Mouse (Mus musculus): Measurements from ENCODE around the gene Mt1. TPM values are rescaled to one million over a fixed set of nuclear protein-coding genes. Genes with fewer than 3 reads are reported as not detected.
A peak's percentile ranks its signal among the peaks of the same experiment; 100 is the strongest.

Mt1 gene
- polyA plus RNA-seq, 1 experiment: 1,753 TPM

DNA sequence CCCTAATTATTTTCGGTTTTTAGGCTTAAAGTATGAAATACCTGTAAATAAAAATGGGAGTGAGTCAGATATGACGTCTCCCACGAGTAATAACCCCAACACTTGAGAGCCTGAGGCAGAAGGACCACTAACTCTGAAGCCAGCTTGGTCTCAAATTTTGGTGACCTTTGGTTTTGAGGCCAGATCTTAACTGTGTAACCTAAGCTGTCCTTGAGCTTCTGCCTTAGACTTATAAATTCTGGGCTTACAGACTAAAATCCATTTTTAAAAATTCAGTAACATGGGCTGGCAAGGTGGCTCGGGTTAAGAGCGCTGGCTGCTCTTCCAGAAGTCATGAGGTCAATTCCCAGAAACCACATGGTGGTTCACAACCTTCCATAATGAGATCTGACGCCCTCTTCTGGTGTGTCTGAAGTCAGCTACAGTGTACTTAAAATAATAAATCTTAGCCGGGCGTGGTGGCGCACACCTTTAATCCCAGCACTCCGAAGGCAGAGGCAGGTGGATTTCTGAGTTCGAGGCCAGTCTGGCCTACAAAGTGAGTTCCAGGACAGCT, 5.0 kb upstream of the Mt1 start:
- peaks cover 23% of the 10 kb centered on the region for H3K4me1 ChIP-seq (ENCODE audit: control insufficient read depth, insufficient read depth, low read length)
- TF ChIP-seq POLR2A (IDR thresholded peaks at IDR 0.05; ENCODE audit: control insufficient read depth, low read depth, low read length): no peak
- no peak for TF ChIP-seq CTCF (IDR thresholded peaks at IDR 0.05; ENCODE audit: control insufficient read depth, insufficient read depth, insufficient replicate concordance, low read depth, low read length)
- H3K27ac ChIP-seq (ENCODE audit: control insufficient read depth, insufficient read depth, low read depth, low read length): no peak overlapping the region
- H3K27me3 ChIP-seq (ENCODE audit: control insufficient read depth, insufficient read depth, low read length): no peaks in the 10 kb centered on the region
- no peak overlapping the region; the same call in 1 of the 2 replicates for H3K4me3 ChIP-seq (ENCODE audit: control insufficient read depth, low read depth, low read length)
- no peaks in the 10 kb centered on the region for H3K36me3 ChIP-seq (ENCODE audit: control insufficient read depth, insufficient read depth, low read length)

DNA sequence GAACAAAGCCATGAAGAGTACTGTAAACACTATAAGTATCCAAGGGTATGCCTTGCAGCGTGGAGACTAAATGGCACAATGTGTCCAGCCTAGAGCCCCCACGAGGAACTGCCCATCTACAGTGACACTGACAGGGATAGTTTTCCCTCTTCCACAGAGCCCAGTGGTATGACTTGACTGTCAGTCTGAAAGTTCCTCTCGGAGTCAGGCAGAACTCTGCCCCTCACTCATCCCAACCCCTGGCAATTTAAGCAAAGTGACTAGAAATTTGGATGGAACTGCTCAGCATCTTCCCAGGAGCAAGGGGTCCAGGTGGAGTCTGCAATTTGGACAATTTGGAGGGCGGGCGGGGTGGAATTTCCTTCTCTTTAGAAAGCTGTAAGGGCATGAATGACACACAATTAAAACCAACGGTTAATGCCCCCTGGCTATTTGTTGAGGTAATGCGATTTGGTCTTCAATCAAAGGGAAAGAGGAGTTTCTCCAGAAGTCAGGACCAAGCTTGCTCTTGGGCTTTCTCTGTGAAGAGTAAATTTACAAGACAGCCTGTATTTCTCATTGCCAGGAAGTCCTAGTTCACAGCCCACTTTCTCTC, 4.2 kb upstream of the Mt1 start:
- Histone ChIP-seq H3K27ac (ENCODE audit: control insufficient read depth, insufficient read depth, low read depth, low read length) (no peak overlapping the region), H3K4me3 (ENCODE audit: control insufficient read depth, low read depth, low read length) (no peak overlapping the region), H3K36me3 (ENCODE audit: control insufficient read depth, insufficient read depth, low read length) (no peaks in the 10 kb centered on the region; the same call in 1 of the 2 replicates), H3K4me1 (ENCODE audit: control insufficient read depth, insufficient read depth, low read length) (peaks cover 25% of the 10 kb centered on the region), H3K27me3 (ENCODE audit: control insufficient read depth, insufficient read depth, low read length) (no peaks in the 10 kb centered on the region)
- TF ChIP-seq POLR2A (IDR thresholded peaks at IDR 0.05; ENCODE audit: control insufficient read depth, low read depth, low read length): no peak

DNA sequence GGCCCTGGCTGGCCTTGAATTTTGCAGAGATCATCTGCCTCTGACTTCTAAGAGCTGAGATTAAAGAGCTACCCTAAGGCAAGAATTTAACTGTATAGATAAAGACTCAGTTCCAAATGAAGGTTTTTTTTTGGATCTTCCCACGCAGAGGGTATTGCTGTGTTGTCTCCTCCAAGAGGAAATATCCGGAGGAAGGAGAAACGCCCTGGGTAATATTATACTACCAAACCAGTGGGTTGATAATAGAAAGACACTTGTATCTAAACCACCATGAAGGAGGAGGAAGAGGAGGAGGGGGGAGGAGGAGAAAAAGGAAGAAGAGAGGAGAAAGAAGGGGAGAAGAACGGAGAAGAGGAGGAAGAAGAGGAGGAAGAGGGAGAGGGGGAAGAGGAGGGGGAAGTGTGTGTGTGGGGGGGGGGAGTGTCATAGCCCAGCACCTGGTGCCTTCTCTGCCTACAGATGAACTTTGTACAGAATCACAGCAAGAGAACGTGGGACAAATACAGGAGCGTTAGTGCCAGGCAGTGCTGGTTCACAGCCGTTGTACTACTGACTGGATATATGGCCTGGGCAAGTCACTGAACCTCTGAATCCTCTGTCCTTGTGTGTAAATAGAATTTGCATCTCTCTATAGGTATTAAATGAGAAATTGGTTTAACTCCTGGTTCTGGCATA, 1.0 kb upstream of the Mt1 start:
- Histone ChIP-seq H3K4me1 (ENCODE audit: control insufficient read depth, insufficient read depth, low read length) (peaks cover 19% of the 10 kb centered on the region), H3K27ac (ENCODE audit: control insufficient read depth, insufficient read depth, low read depth, low read length) (peak overlapping the region; percentile 97), H3K36me3 (ENCODE audit: control insufficient read depth, insufficient read depth, low read length) (no peaks in the 10 kb centered on the region; the same call in 1 of the 2 replicates), H3K4me3 (ENCODE audit: control insufficient read depth, low read depth, low read length) (no peak overlapping the region), H3K27me3 (ENCODE audit: control insufficient read depth, insufficient read depth, low read length) (no peaks in the 10 kb centered on the region)
- TF ChIP-seq POLR2A (IDR thresholded peaks at IDR 0.05; ENCODE audit: control insufficient read depth, low read depth, low read length) (no peak), CTCF (IDR thresholded peaks at IDR 0.05; ENCODE audit: control insufficient read depth, insufficient read depth, insufficient replicate concordance, low read depth, low read length) (no peak)

DNA sequence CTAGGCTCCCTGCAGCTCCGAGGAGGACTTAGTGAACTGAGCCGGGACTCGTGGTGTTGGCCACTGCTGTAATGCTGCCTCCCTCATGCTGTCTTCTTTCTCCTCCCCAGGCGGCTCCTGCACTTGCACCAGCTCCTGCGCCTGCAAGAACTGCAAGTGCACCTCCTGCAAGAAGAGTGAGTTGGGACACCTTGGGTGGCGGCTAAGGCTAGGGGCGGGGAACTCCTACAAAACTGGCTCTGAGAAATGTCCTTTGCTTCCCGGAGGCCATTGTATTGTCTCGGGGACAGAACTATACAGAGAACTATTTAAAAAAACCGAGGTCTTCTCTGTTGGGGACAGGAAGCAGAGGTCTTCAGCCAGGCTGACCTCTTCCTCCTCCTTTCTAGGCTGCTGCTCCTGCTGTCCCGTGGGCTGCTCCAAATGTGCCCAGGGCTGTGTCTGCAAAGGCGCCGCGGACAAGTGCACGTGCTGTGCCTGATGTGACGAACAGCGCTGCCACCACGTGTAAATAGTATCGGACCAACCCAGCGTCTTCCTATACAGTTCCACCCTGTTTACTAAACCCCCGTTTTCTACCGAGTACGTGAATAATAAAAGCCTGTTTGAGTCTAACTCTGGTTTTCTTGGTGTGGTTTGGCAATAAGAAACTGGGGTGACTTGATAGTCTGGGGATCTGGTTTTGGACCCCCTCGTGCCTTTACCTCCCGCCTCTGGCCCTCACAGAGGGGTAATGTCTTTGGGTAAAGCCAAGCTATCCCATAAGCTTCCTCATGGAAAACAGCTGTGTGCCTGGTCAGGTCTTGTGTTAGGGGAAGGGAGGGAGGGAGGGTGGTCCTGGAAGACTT, 1.1 kb downstream of the Mt1 start:
- no peaks in the 10 kb centered on the region; the same call in 1 of the 2 replicates for H3K36me3 ChIP-seq (ENCODE audit: control insufficient read depth, insufficient read depth, low read length)
- no peaks in the 10 kb centered on the region; the same call in 1 of the 2 replicates for H3K27me3 ChIP-seq (ENCODE audit: control insufficient read depth, insufficient read depth, low read length)
- H3K4me3 ChIP-seq (ENCODE audit: control insufficient read depth, low read depth, low read length): peak overlapping the region; percentile 93
- H3K27ac ChIP-seq (ENCODE audit: control insufficient read depth, insufficient read depth, low read depth, low read length): peak overlapping the region; percentile 97
- H3K4me1 ChIP-seq (ENCODE audit: control insufficient read depth, insufficient read depth, low read length): peaks cover 22% of the 10 kb centered on the region
- TF ChIP-seq POLR2A (IDR thresholded peaks at IDR 0.05; ENCODE audit: control insufficient read depth, low read depth, low read length): no peak; the same call in 1 of the 2 replicates
- no peak for TF ChIP-seq CTCF (IDR thresholded peaks at IDR 0.05; ENCODE audit: control insufficient read depth, insufficient read depth, insufficient replicate concordance, low read depth, low read length)

DNA sequence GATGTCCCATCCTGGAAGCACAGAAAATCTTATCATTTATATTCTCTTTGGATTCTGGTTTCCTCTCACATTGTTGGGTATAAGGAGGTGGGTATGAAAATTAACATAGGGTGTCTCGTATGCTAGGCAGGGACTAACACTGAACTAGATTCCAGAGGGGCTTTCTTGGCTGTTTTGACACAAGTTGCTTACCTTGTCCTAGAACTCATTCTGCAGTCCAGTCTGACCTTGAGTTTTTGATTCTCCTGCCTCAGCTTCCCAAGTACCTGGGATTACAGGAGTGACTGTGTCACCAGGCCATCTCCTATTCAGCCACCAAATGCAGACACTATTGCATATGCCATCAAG, 1.7 kb downstream of the Mt1 start:
- H3K36me3 ChIP-seq (ENCODE audit: control insufficient read depth, insufficient read depth, low read length): no peaks in the 10 kb centered on the region; the same call in 1 of the 2 replicates
- TF ChIP-seq POLR2A (IDR thresholded peaks at IDR 0.05; ENCODE audit: control insufficient read depth, low read depth, low read length): no peak
- TF ChIP-seq CTCF (IDR thresholded peaks at IDR 0.05; ENCODE audit: control insufficient read depth, insufficient read depth, insufficient replicate concordance, low read depth, low read length): no peak
- H3K4me3 ChIP-seq (ENCODE audit: control insufficient read depth, low read depth, low read length): no peak overlapping the region
- H3K4me1 ChIP-seq (ENCODE audit: control insufficient read depth, insufficient read depth, low read length): peaks cover 22% of the 10 kb centered on the region
- no peak overlapping the region for H3K27ac ChIP-seq (ENCODE audit: control insufficient read depth, insufficient read depth, low read depth, low read length)
- H3K27me3 ChIP-seq (ENCODE audit: control insufficient read depth, insufficient read depth, low read length): no peaks in the 10 kb centered on the region; the same call in 1 of the 2 replicates

DNA sequence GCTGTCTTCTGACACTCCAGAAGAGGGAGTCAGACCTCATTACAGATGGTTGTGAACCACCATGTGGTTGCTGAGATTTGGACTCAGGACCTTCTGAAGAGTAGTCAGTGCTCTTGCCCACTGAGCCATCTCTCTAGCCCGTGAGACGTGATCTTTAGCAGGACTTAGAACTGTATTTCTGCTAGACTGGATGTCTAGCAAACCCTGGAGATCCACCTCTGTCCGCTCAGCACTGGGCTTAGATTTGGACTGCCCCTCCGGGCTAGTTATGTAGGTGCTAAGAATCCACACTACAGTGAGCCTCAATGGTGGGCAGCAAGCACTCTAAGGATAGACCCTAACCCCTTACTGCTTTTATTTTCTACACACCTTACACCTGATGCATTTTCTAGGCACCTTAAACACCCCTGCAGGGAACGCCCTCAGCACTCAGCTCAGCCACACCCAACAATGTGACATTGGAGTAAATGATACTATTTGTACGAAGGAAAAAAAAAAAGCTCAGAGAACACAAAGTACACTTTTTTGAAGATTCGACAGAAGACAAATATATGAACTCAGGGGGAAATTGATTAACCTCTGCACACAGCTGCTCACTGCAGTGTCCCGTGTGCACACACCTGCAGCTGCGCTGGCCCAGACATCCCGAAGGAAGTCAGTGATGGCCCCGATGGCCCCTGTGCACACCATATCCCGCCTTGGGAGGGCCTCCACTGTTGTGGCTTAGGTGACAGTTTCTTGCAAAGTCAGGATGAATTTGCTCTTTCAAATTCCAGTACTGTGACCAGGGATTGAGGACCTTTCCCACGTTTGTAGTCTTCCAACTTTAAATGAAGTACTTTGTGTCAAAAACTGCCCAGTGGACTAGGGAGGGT, 3.4 kb downstream of the Mt1 start:
- no peak overlapping the region; the same call in 1 of the 2 replicates for H3K4me3 ChIP-seq (ENCODE audit: control insufficient read depth, low read depth, low read length)
- H3K4me1 ChIP-seq (ENCODE audit: control insufficient read depth, insufficient read depth, low read length): peaks cover 27% of the 10 kb centered on the region

More for the DNA sequence above, 3.4 kb downstream of the Mt1 start:
- Histone ChIP-seq H3K27ac (ENCODE audit: control insufficient read depth, insufficient read depth, low read depth, low read length) (peak overlapping the region; percentile 76), H3K27me3 (ENCODE audit: control insufficient read depth, insufficient read depth, low read length) (no peaks in the 10 kb centered on the region; the same call in 1 of the 2 replicates), H3K36me3 (ENCODE audit: control insufficient read depth, insufficient read depth, low read length) (no peaks in the 10 kb centered on the region; the same call in 1 of the 2 replicates)
- TF ChIP-seq CTCF (IDR thresholded peaks at IDR 0.05; ENCODE audit: control insufficient read depth, insufficient read depth, insufficient replicate concordance, low read depth, low read length) (no peak), POLR2A (IDR thresholded peaks at IDR 0.05; ENCODE audit: control insufficient read depth, low read depth, low read length) (no peak)
